9 mouse cellular contexts compared by ENCODE assay signal in the genomic region with DNA sequence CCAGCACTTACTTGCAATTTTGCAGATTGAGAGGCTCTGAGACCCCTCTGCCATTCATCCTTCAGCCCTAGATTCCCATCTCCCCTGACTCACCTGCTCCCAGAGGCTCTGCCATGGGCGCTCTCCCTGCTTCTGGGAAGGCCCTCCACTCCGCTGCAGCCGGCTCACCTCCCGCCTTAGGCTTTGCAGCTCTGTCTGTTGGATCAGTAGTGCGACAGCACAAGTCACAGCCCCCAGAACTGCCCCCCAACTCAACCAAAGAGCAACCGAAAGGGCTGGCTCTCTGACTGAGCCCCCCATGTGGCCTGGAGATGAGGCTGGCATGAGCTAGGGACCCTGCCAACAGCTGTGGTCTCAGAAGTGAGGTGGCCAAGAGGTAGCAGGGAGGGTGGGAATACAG. TPM values are rescaled to one million over a fixed set of nuclear protein-coding genes. Genes with fewer than 3 reads are reported as not detected.
A peak's percentile ranks its signal among the peaks of the same experiment; 100 is the strongest.
DNase-seq lines count a peak whose midpoint lies in the region; ATAC-seq and TF ChIP-seq lines count a peak whose summit lies in the region.
"Had no signal": no experiment of that assay in that cellular context is flagged by ENCODE, and none has a peak within 500 bp of the region (broad histone marks: within the 10 kb centered on the region; RNA-seq: fewer than 3 reads in every experiment).

No protein-coding gene starts in this region.

- H3K4me1 ChIP-seq in heart, embryonic 13.5 days, result peaks cover 52% of the 10 kb centered on the region
- H3K4me1 ChIP-seq in lung, adult 2 months (ENCODE audit: control insufficient read depth, insufficient read depth, low read length), result peaks cover 28% of the 10 kb centered on the region
- H3K4me1 ChIP-seq in hindbrain, postnatal 0 days (ENCODE audit: insufficient read depth, low read length), result peaks cover 28% of the 10 kb centered on the region

- H3K4me2 ChIP-seq in heart, embryonic 13.5 days, result no peak overlapping the region
- H3K4me2 ChIP-seq in hindbrain, postnatal 0 days (ENCODE audit: low read depth, low read length), result no peak overlapping the region

- intact Hi-C loops in heart, postnatal 14 days (cut with DNase I), result loop anchor here (5.0 kb wide), 1 partner anchor 192 kb away; a partner anchor contains a TSS

- no peak overlapping the region for H3K4me3 ChIP-seq in heart, embryonic 13.5 days
- peak overlapping the region; percentile 31 for H3K4me3 ChIP-seq in lung, adult 2 months (replicated peaks; ENCODE audit: extremely low read depth, low read depth, low read length)
- H3K4me3 ChIP-seq in hindbrain, postnatal 0 days (ENCODE audit: low read length), result no peak overlapping the region

- peak overlapping the region; percentile 89 for H3K27ac ChIP-seq in heart, embryonic 13.5 days (replicated peaks)
- H3K27ac ChIP-seq in hindbrain, postnatal 0 days, result peak overlapping the region; percentile 79; the same call in 1 of the 2 replicates

- H3K36me3 ChIP-seq in heart, embryonic 13.5 days, result peaks cover 6% of the 10 kb centered on the region
- no peaks in the 10 kb centered on the region for H3K36me3 ChIP-seq in hindbrain, postnatal 0 days (ENCODE audit: insufficient read depth, low read length)

- no peak for TF ChIP-seq CTCF in lung, adult 2 months (IDR thresholded peaks at IDR 0.05; ENCODE audit: insufficient read depth, low read length)
- no peak for TF ChIP-seq CTCF in hindbrain, postnatal 0 days (IDR thresholded peaks at IDR 0.05; ENCODE audit: low read depth)

- no peaks in the 10 kb centered on the region for H3K9me3 ChIP-seq in heart, embryonic 13.5 days
- no peaks in the 10 kb centered on the region for H3K9me3 ChIP-seq in hindbrain, postnatal 0 days (ENCODE audit: low read length)

- peak overlapping the region; percentile 59 for H3K9ac ChIP-seq in heart, embryonic 13.5 days
- H3K9ac ChIP-seq in hindbrain, postnatal 0 days (replicated peaks; ENCODE audit: low read length), result peak overlapping the region; percentile 37; the same call in 1 of the 2 replicates

- no peak for TF ChIP-seq POLR2A in lung, adult 2 months (IDR thresholded peaks at IDR 0.05; ENCODE audit: borderline replicate concordance, extremely low read depth, low read depth, low read length)

- H3K27me3 ChIP-seq in heart, embryonic 13.5 days (replicated peaks), result no peaks in the 10 kb centered on the region
- H3K27me3 ChIP-seq in hindbrain, postnatal 0 days (ENCODE audit: insufficient read depth, low read length), result no peaks in the 10 kb centered on the region
- H3K27me3 ChIP-seq: Patski had no signal

- 79% methylated on average over 6 of the region's 6 CpGs for WGBS in heart, embryonic 13.5 days
- 71% methylated on average over 6 of the region's 6 CpGs for WGBS in lung, adult 2 months
- WGBS in hindbrain, postnatal 0 days, result 60% methylated on average over 6 of the region's 6 CpGs

- ATAC-seq in heart, embryonic 13.5 days (ENCODE audit: extremely low read depth, insufficient number of reproducible peaks, low FRiP score, low TSS enrichment), result no peak
- no peak for ATAC-seq in hindbrain, postnatal 0 days
- ATAC-seq in activated CD4-positive, CD25-positive, alpha-beta regulatory T cell, adult 4 months, result no peak

- peak; percentile 21 for DNase-seq in adrenal gland, adult 2 months
- no peak for DNase-seq in adrenal gland, adult 8-10 months
- DNase-seq in heart, postnatal 14 days, result no peak
- DNase-seq in lung, adult 2 months, result no peak
- DNase-seq in lung, postnatal 10 days, result no peak
- DNase-seq in hindbrain, postnatal 0 days (ENCODE audit: low spot score), result no peak

RNA-seq across cellular contexts. Expression of a gene that starts 0.6 kb away (rescaled TPM):
- 1 to 10 TPM; 1.6 to 2.4 TPM for total RNA-seq in adrenal gland, adult 2 months (2021)
- 2.2 and 2.4 TPM in 2 replicates for polyA plus RNA-seq in adrenal gland, adult 2 months (2012; rRNA removed)
- total RNA-seq in adrenal gland, adult 8-10 months (2022), result 1 to 10 TPM; 2.5 to 7.3 (median 4.5) TPM
- 0.23 and 0.38 TPM in 2 replicates for polyA plus RNA-seq in heart, embryonic 13.5 days (2015; fragmentation: Nextera tagmentation; extraction: Ambion mirVana)
- total RNA-seq in heart, postnatal 14 days (2021), result 1 to 10 TPM; 2.7 to 3.2 TPM
- polyA plus RNA-seq in lung, adult 2 months (2012; rRNA removed), result 16.2 and 21.3 TPM in 2 replicates
- 0.14 and 1.8 TPM in 2 replicates for total RNA-seq in hindbrain, postnatal 0 days (2014; rRNA removed)
- 0.76 and 0.98 TPM in 2 replicates for polyA plus RNA-seq in hindbrain, postnatal 0 days (2015; fragmentation: Nextera tagmentation; extraction: Ambion mirVana)
- not detected for polyA plus RNA-seq in activated CD4-positive, CD25-positive, alpha-beta regulatory T cell, adult 4 months (2017; shearing (Covaris generic))

RNA-seq across cellular contexts. Expression of a gene that starts 3.1 kb away (rescaled TPM):
- total RNA-seq in adrenal gland, adult 2 months (2021), result 10 to 100 TPM; 65.5 to 75.5 TPM
- 34.3 and 37.5 TPM in 2 replicates for polyA plus RNA-seq in adrenal gland, adult 2 months (2012; rRNA removed)
- total RNA-seq in adrenal gland, adult 8-10 months (2022), result 10 to 100 TPM; 72.5 to 92.1 (median 85.0) TPM
- 59.2 and 63.5 TPM in 2 replicates for polyA plus RNA-seq in heart, embryonic 13.5 days (2015; fragmentation: Nextera tagmentation; extraction: Ambion mirVana)
- total RNA-seq in heart, postnatal 14 days (2021), result 10 to 100 TPM; 39.7 to 42.1 TPM
- 43.6 and 55.0 TPM in 2 replicates for polyA plus RNA-seq in lung, adult 2 months (2012; rRNA removed)
- 68.6 and 90.4 TPM in 2 replicates for total RNA-seq in hindbrain, postnatal 0 days (2014; rRNA removed)
- 69.2 and 69.3 TPM in 2 replicates for polyA plus RNA-seq in hindbrain, postnatal 0 days (2015; fragmentation: Nextera tagmentation; extraction: Ambion mirVana)
- 10 to 100 TPM; 32.7 to 33.0 TPM for polyA plus RNA-seq in activated CD4-positive, CD25-positive, alpha-beta regulatory T cell, adult 4 months (2017; shearing (Covaris generic))

RNA-seq across cellular contexts. Expression of a gene that starts 10.7 kb away (rescaled TPM):
- total RNA-seq in adrenal gland, adult 2 months (2021), result 10 to 100 TPM; 19.8 to 37.1 TPM
- 44.7 and 57.4 TPM in 2 replicates for polyA plus RNA-seq in adrenal gland, adult 2 months (2012; rRNA removed)
- total RNA-seq in adrenal gland, adult 8-10 months (2022), result 10 to 100 TPM; 24.1 to 47.6 (median 36.3) TPM
- polyA plus RNA-seq in heart, embryonic 13.5 days (2015; fragmentation: Nextera tagmentation; extraction: Ambion mirVana), result 4.7 and 5.7 TPM in 2 replicates
- 10 to 100 TPM; 14.8 to 20.2 TPM for total RNA-seq in heart, postnatal 14 days (2021)
- polyA plus RNA-seq in lung, adult 2 months (2012; rRNA removed), result 84.2 and 98.8 TPM in 2 replicates
- 3.1 and 7.1 TPM in 2 replicates for total RNA-seq in hindbrain, postnatal 0 days (2014; rRNA removed)
- 5.0 and 6.0 TPM in 2 replicates for polyA plus RNA-seq in hindbrain, postnatal 0 days (2015; fragmentation: Nextera tagmentation; extraction: Ambion mirVana)
- polyA plus RNA-seq in activated CD4-positive, CD25-positive, alpha-beta regulatory T cell, adult 4 months (2017; shearing (Covaris generic)), result not detected

RNA-seq across cellular contexts. Expression of a gene that starts 11.0 kb away (rescaled TPM):
- total RNA-seq in adrenal gland, adult 2 months (2021), result 1 to 10 TPM; 3.1 to 7.0 TPM
- polyA plus RNA-seq in adrenal gland, adult 2 months (2012; rRNA removed), result 12.7 and 18.9 TPM in 2 replicates
- 1 to 10 TPM; 3.4 to 8.4 (median 7.9) TPM for total RNA-seq in adrenal gland, adult 8-10 months (2022)
- polyA plus RNA-seq in heart, embryonic 13.5 days (2015; fragmentation: Nextera tagmentation; extraction: Ambion mirVana), result 3.3 and 3.4 TPM in 2 replicates
- 1 to 10 TPM; 2.9 to 4.1 TPM for total RNA-seq in heart, postnatal 14 days (2021)
- polyA plus RNA-seq in lung, adult 2 months (2012; rRNA removed), result 12.7 and 20.0 TPM in 2 replicates
- total RNA-seq in hindbrain, postnatal 0 days (2014; rRNA removed), result 0.94 and 4.6 TPM in 2 replicates
- polyA plus RNA-seq in hindbrain, postnatal 0 days (2015; fragmentation: Nextera tagmentation; extraction: Ambion mirVana), result 2.0 and 2.8 TPM in 2 replicates
- not detected for polyA plus RNA-seq in activated CD4-positive, CD25-positive, alpha-beta regulatory T cell, adult 4 months (2017; shearing (Covaris generic))

RNA-seq across cellular contexts. Expression of a gene that starts 12.7 kb away (rescaled TPM):
- 100 to 1,000 TPM; 509 to 543 TPM for total RNA-seq in adrenal gland, adult 2 months (2021)
- polyA plus RNA-seq in adrenal gland, adult 2 months (2012; rRNA removed), result 85.0 and 144 TPM in 2 replicates
- total RNA-seq in adrenal gland, adult 8-10 months (2022), result 100 to 1,000 TPM; 500 to 614 (median 555) TPM
- 372 and 373 TPM in 2 replicates for polyA plus RNA-seq in heart, embryonic 13.5 days (2015; fragmentation: Nextera tagmentation; extraction: Ambion mirVana)
- 100 to 1,000 TPM; 236 to 287 TPM for total RNA-seq in heart, postnatal 14 days (2021)
- 152 and 265 TPM in 2 replicates for polyA plus RNA-seq in lung, adult 2 months (2012; rRNA removed)
- 696 and 745 TPM in 2 replicates for total RNA-seq in hindbrain, postnatal 0 days (2014; rRNA removed)
- 427 and 463 TPM in 2 replicates for polyA plus RNA-seq in hindbrain, postnatal 0 days (2015; fragmentation: Nextera tagmentation; extraction: Ambion mirVana)
- 100 to 1,000 TPM; 202 to 297 TPM for polyA plus RNA-seq in activated CD4-positive, CD25-positive, alpha-beta regulatory T cell, adult 4 months (2017; shearing (Covaris generic))
